Mouse (Mus musculus) large intestine, adult 2 months (tissue): ENCODE results near the gene Npm1. TPM values are rescaled to one million over a fixed set of nuclear protein-coding genes. Genes with fewer than 3 reads are reported as not detected.
A peak's percentile ranks its signal among the peaks of the same experiment; 100 is the strongest.

Experiments
- DNase-seq: peaks from one replicate; pipeline ENCODE4 v3.0.0-alpha.2; 2012; ENCODE audit warnings: low read depth, low spot score
- WGBS: fragments of 180-500 bp; shearing (Covaris S2); methylation state at CpG from one replicate; pipeline ENCODE4 v1.1.7; 2018; 5-methylcytosine and 5-hydroxymethylcytosine counted together
- polyA plus RNA-seq: library from polyadenylated mRNA; depleted of rRNA; stranded (reverse); fragments of >200 nt; gene quantifications from 2 replicates; pipeline ENCODE4 v1.2.3, GENCODE M21; 2012

Npm1 gene
- polyA plus RNA-seq, 1 experiment: 89.1 TPM

GRCm38 (mm10) chr11:33193695-33194094, 30.7 kb upstream of the Npm1 start:
- 3% methylated on average over 12 of the region's 12 CpGs for WGBS
- DNase-seq: no peak

GRCm38 (mm10) chr11:33181804-33182203, 18.8 kb upstream of the Npm1 start:
- DNase-seq: no peak
- 73% methylated on average over 3 of the region's 3 CpGs for WGBS

- no peak for DNase-seq
- 6% methylated on average over 18 of the region's 18 CpGs for WGBS
These were observed 17.7 kb upstream of the Npm1 start for GRCm38 (mm10) chr11:33180701-33181116.

GRCm38 (mm10) chr11:33179802-33180201, 16.8 kb upstream of the Npm1 start:
- 77% methylated on average over 1 of the region's 1 CpGs for WGBS
- no peak for DNase-seq

- WGBS: 37% methylated on average over 20 of the region's 20 CpGs
- no peak for DNase-seq
These were observed 13.7 kb upstream of the Npm1 start for GRCm38 (mm10) chr11:33176525-33177245.

GRCm38 (mm10) chr11:33175768-33176167, 12.8 kb upstream of the Npm1 start:
- WGBS: 58% methylated on average over 3 of the region's 3 CpGs
- DNase-seq: no peak

GRCm38 (mm10) chr11:33170489-33170888, 7.5 kb upstream of the Npm1 start:
- no peak for DNase-seq
- 7% methylated on average over 9 of the region's 9 CpGs for WGBS

GRCm38 (mm10) chr11:33162211-33162997, 602 bp downstream of the Npm1 start:
- 2% methylated on average over 53 of the region's 53 CpGs for WGBS

GRCm38 (mm10) chr11:33159741-33160140, 3.3 kb downstream of the Npm1 start:
- 86% methylated on average over 3 of the region's 3 CpGs for WGBS
- no peak for DNase-seq

More at GRCm38 (mm10) chr11:33162211-33162997, 602 bp downstream of the Npm1 start:
- no peak for DNase-seq

- no peak for DNase-seq
- WGBS: 72% methylated on average over 2 of the region's 2 CpGs
These were observed 5.4 kb downstream of the Npm1 start for GRCm38 (mm10) chr11:33157453-33158196.

- WGBS: 71% methylated on average over 4 of the region's 4 CpGs
These were observed 6.5 kb downstream of the Npm1 start for GRCm38 (mm10) chr11:33156436-33157015.

GRCm38 (mm10) chr11:33154459-33154858, 8.5 kb downstream of the Npm1 start:
- 80% methylated on average over 3 of the region's 3 CpGs for WGBS
- no peak for DNase-seq

More at GRCm38 (mm10) chr11:33156436-33157015, 6.5 kb downstream of the Npm1 start:
- no peak for DNase-seq

- DNase-seq: no peak
- 87% methylated on average over 1 of the region's 1 CpGs for WGBS
These were observed 10.0 kb downstream of the Npm1 start for GRCm38 (mm10) chr11:33152997-33153396.

- DNase-seq: no peak
- WGBS: 82% methylated on average over 4 of the region's 4 CpGs
These were observed 11.2 kb downstream of the Npm1 start for GRCm38 (mm10) chr11:33151780-33152145.

GRCm38 (mm10) chr11:33151128-33151779, 11.8 kb downstream of the Npm1 start:
- 73% methylated on average over 3 of the region's 3 CpGs for WGBS
- DNase-seq: no peak

GRCm38 (mm10) chr11:33150364-33150763, 12.6 kb downstream of the Npm1 start:
- no peak for DNase-seq

- DNase-seq: no peak
These were observed 13.6 kb downstream of the Npm1 start for GRCm38 (mm10) chr11:33149453-33149852.

- DNase-seq: no peak
- 26% methylated on average over 3 of the region's 3 CpGs for WGBS
These were observed 13.9 kb downstream of the Npm1 start for GRCm38 (mm10) chr11:33149088-33149436.

GRCm38 (mm10) chr11:33148338-33149087, 14.5 kb downstream of the Npm1 start:
- 9% methylated on average over 23 of the region's 23 CpGs for WGBS
- peak; percentile 56 for DNase-seq
